Mouse (Mus musculus): ENCODE measurements around the gene 1110008P14Rik.

1110008P14Rik gene

GRCm38 (mm10) chr2:32342539-32343350 lies 39.0 kb downstream of the 1110008P14Rik start:
- DNase-seq (ENCODE audit: low spot score) = peak; percentile 67

- DNase-seq (ENCODE audit: low spot score) = no peak
These were observed 39.7 kb downstream of the 1110008P14Rik start for GRCm38 (mm10) chr2:32342039-32342438.

GRCm38 (mm10) chr2:32341634-32341939 lies 40.2 kb downstream of the 1110008P14Rik start:
- DNase-seq (ENCODE audit: low spot score) = no peak

- DNase-seq (ENCODE audit: low spot score) = no peak
These were observed 40.7 kb downstream of the 1110008P14Rik start for GRCm38 (mm10) chr2:32340836-32341633.

GRCm38 (mm10) chr2:32339912-32340642 lies 41.7 kb downstream of the 1110008P14Rik start:
- no peak for DNase-seq (ENCODE audit: low spot score)

- peak; percentile 48 for DNase-seq (ENCODE audit: low spot score)
These were observed 45.9 kb downstream of the 1110008P14Rik start for GRCm38 (mm10) chr2:32335888-32336287.

GRCm38 (mm10) chr2:32332159-32332558 lies 49.6 kb downstream of the 1110008P14Rik start:
- DNase-seq (ENCODE audit: low spot score) = no peak

GRCm38 (mm10) chr2:32329531-32329930 lies 52.2 kb downstream of the 1110008P14Rik start:
- DNase-seq (ENCODE audit: low spot score) = no peak

- DNase-seq (ENCODE audit: low spot score) = no peak
These were observed 52.8 kb downstream of the 1110008P14Rik start for GRCm38 (mm10) chr2:32328911-32329460.

- no peak for DNase-seq (ENCODE audit: low spot score)
These were observed 54.5 kb downstream of the 1110008P14Rik start for GRCm38 (mm10) chr2:32327200-32327599.
